Mouse (Mus musculus) midbrain, postnatal 0 days (tissue): ENCODE measurements around the gene Gprc5d. TPM values are rescaled to one million over a fixed set of nuclear protein-coding genes. Genes with fewer than 3 reads are reported as not detected.

ENCODE experiments used
- ATAC-seq: fragments of 200-750 bp; cut with Nextera tagmentation; 2 replicates; pipeline ENCODE4 v1.8.0; 2017; ENCODE audit warnings: moderate number of reproducible peaks, mild to moderate bottlenecking, moderate TSS enrichment, moderate library complexity; ENCODE audit not compliant: low FRiP score
- DNase-seq: peaks from one replicate; pipeline ENCODE4 v3.0.0-alpha.2; 2015; ENCODE audit warnings: low spot score
- H3K27ac ChIP-seq: fragments of 300-500 bp; sonication (generic); 2 replicates; pipeline ENCODE4 v1.5.1; 2014; ENCODE audit warnings: low read depth, mild to moderate bottlenecking, low read length, mixed read lengths
- H3K27me3 ChIP-seq: fragments of 300-500 bp; sonication (generic); 2 replicates; pipeline ENCODE4 v1.6.1; 2014; ENCODE audit warnings: low read length, control low read depth, mixed read lengths; ENCODE audit not compliant: insufficient read depth
- H3K36me3 ChIP-seq: fragments of 300-500 bp; sonication (generic); 2 replicates; pipeline ENCODE4 v1.6.1; 2014; ENCODE audit warnings: low read length, control low read depth, mixed read lengths; ENCODE audit not compliant: insufficient read depth
- H3K4me1 ChIP-seq: fragments of 300-500 bp; sonication (generic); 2 replicates; pipeline ENCODE4 v1.6.1; 2014; ENCODE audit warnings: mild to moderate bottlenecking, control low read depth, antibody characterized with exemption, low read length, mixed read lengths; ENCODE audit not compliant: insufficient read depth
- H3K4me2 ChIP-seq: fragments of 300-500 bp; sonication (generic); 2 replicates; pipeline ENCODE4 v1.6.1; 2014; ENCODE audit warnings: low read depth, mild to moderate bottlenecking, low read length, mixed read lengths; ENCODE audit not compliant: poor library complexity, severe bottlenecking
- H3K4me3 ChIP-seq: fragments of 300-500 bp; sonication (generic); 2 replicates; pipeline ENCODE4 v1.5.1; 2014; ENCODE audit warnings: low read depth, mild to moderate bottlenecking, low read length, moderate library complexity
- H3K9ac ChIP-seq: fragments of 300-500 bp; sonication (generic); replicated peaks from 2 replicates; pipeline ENCODE4 v1.6.1; 2014; ENCODE audit warnings: mild to moderate bottlenecking, low read length, moderate library complexity, mixed read lengths; ENCODE audit not compliant: poor library complexity, severe bottlenecking
- H3K9me3 ChIP-seq: fragments of 300-500 bp; sonication (generic); 2 replicates; pipeline ENCODE4 v1.6.1; 2016; ENCODE audit warnings: low read length, control low read depth
- CTCF ChIP-seq: IDR thresholded peaks from 2 replicates; pipeline ENCODE4 v1.5.1; 2016; ENCODE audit warnings: antibody characterized with exemption, mild to moderate bottlenecking
- WGBS: fragments of 180-500 bp; shearing (Covaris S2); extraction: QIAGEN DNeasy Blood & Tissue Kit; methylation state at CpG from one replicate; pipeline ENCODE4 v1.1.7; 2014; 5-methylcytosine and 5-hydroxymethylcytosine counted together
- polyA plus RNA-seq: library from polyadenylated mRNA; unstranded; fragments of >200 nt; fragmentation: Nextera tagmentation; extraction: Ambion mirVana; gene quantifications from 2 replicates; pipeline ENCODE4 v1.2.1, GENCODE M21; 2015
- total RNA-seq: library from RNA; depleted of rRNA; stranded (reverse); fragments of >200 nt; gene quantifications from 2 replicates; pipeline ENCODE4 v1.2.3, GENCODE M21; 2014

Gene Gprc5d
- total and polyA plus RNA-seq, 2 experiments from 2014 or later: 0.27 TPM; not detected in 1

DNA sequence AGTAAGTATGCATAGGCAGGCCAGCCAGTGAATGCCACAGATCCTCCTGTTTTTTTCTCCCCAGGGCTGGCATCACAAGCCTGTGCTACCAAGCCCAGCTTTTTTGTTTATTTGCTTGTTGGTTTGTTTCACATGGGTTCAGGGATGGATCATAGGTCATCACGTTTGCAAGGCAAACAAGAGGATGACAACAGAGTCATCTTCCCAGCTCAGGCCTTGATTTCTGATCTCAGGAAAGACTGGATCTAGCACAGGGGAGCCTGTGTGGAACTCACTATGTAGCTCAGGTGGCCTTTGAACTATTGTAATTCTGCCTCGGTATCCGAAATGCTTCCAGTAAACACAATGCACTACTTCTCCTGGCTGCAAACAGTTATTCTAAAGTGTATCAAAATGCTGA is 44.2 kb upstream of the Gprc5d start:
- H3K27me3 ChIP-seq: no peaks in the 10 kb centered on the region
- no peaks in the 10 kb centered on the region for H3K36me3 ChIP-seq
- no peak for ATAC-seq
- no peak overlapping the region for H3K9ac ChIP-seq
- H3K4me1 ChIP-seq: no peaks in the 10 kb centered on the region
- no peak for TF ChIP-seq CTCF
- 91% methylated on average over 3 of the region's 3 CpGs for WGBS
- no peak overlapping the region for H3K27ac ChIP-seq
- no peak overlapping the region for H3K4me2 ChIP-seq
- no peak overlapping the region for H3K4me3 ChIP-seq
- no peak for DNase-seq
- no peaks in the 10 kb centered on the region for H3K9me3 ChIP-seq

DNA sequence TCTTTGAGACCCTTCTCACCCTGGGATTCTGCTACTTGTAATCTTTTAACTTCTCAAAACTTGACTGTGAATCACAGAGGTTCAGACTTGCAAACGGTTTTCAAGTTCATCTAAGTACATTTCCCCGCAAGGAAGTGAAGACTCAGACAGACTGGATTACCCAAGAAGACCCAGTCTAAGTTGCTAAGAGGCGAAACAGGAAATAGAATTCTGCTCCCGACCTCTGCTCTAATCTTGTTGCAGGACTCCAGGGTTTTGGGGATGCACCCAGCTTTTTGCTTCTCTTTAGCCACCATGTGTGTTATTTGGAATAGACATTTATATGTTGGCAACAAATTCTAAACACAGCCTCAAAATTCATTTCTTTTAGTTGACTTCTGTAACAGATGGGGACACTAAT is 43.3 kb upstream of the Gprc5d start:
- Histone ChIP-seq H3K4me2 (no peak overlapping the region), H3K27ac (no peak overlapping the region), H3K36me3 (no peaks in the 10 kb centered on the region), H3K9ac (no peak overlapping the region), H3K4me3 (no peak overlapping the region), H3K9me3 (no peaks in the 10 kb centered on the region), H3K27me3 (no peaks in the 10 kb centered on the region), H3K4me1 (no peaks in the 10 kb centered on the region)
- TF ChIP-seq CTCF: no peak
- WGBS: 76% methylated on average over 4 of the region's 4 CpGs
- DNase-seq (no peak), ATAC-seq (no peak)

DNA sequence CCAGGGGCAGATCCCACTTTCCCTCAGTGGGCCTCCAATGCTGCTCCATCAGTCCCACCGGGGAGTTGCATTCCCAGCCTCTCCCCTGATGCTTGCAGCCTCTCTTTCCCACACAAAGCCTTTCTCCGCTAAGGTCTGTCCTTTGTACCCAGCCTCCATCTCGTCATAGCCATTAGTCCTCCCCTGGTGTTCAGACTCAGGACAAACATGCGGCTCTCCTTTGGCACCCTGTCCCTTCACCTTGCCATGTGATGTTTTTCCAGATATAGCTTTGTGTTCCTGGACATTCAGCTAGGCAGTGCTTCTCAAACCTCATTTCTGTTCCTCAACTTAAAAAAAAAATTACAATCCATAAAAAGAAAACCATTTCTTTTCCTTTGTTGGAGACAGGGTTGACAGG is 40.4 kb upstream of the Gprc5d start:
- 35% methylated on average over 4 of the region's 4 CpGs for WGBS
- ATAC-seq: no peak
- Histone ChIP-seq H3K4me2 (no peak overlapping the region), H3K27me3 (no peaks in the 10 kb centered on the region), H3K9ac (no peak overlapping the region), H3K4me1 (no peaks in the 10 kb centered on the region), H3K9me3 (no peaks in the 10 kb centered on the region), H3K4me3 (no peak overlapping the region), H3K27ac (no peak overlapping the region), H3K36me3 (no peaks in the 10 kb centered on the region)
- no peak for TF ChIP-seq CTCF
- DNase-seq: no peak

DNA sequence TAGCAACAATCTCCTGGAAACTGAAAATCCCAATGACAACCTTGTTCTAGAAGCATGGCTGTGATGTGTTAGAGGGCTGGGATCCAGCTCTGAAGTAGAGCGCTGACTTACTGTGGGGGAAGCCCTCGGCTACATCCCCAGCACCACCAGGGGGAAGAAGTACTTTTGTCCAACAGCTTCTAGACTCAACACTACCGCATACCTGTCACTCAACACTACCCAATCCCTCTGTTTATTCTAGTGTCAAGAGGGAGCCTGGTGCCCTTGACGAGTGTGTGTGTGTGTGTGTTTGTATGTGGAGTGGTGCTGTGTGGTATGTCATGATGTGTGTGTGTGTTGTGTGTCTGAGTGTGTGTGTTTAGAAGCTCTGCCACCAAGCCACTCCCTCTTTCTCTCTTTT is 39.4 kb upstream of the Gprc5d start:
- H3K27ac ChIP-seq: no peak overlapping the region
- H3K9ac ChIP-seq: no peak overlapping the region
- ATAC-seq: no peak
- H3K36me3 ChIP-seq: no peaks in the 10 kb centered on the region
- no peak overlapping the region for H3K4me3 ChIP-seq
- TF ChIP-seq CTCF: no peak
- no peaks in the 10 kb centered on the region for H3K27me3 ChIP-seq
- DNase-seq: no peak
- no peaks in the 10 kb centered on the region for H3K4me1 ChIP-seq
- 80% methylated on average over 4 of the region's 4 CpGs for WGBS
- no peak overlapping the region for H3K4me2 ChIP-seq
- H3K9me3 ChIP-seq: no peaks in the 10 kb centered on the region

DNA sequence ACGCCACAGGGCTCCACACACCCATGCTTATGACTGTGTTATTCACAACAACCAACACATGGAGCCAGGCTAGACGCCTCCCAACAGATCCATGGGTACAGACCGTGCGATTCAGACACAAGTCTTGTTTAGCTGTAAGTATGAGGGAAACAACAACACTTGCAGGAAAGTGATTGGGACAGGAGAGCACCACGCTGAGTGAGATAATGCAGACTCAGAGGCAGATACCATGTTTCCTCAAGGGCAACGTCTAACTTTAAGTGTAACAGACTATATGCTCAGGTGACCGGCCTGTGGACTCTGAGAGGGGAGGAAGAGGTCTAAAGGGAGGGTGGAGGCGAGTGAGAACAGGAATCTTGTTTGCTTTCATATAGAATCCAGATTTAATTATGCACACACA is 38.5 kb upstream of the Gprc5d start:
- H3K4me1 ChIP-seq: no peaks in the 10 kb centered on the region
- DNase-seq (no peak), ATAC-seq (no peak)
- no peak overlapping the region for H3K4me3 ChIP-seq
- H3K9ac ChIP-seq: no peak overlapping the region
- H3K4me2 ChIP-seq: no peak overlapping the region
- H3K36me3 ChIP-seq: no peaks in the 10 kb centered on the region
- H3K27me3 ChIP-seq: no peaks in the 10 kb centered on the region
- no peak overlapping the region for H3K27ac ChIP-seq
- WGBS: 82% methylated on average over 8 of the region's 8 CpGs
- TF ChIP-seq CTCF: no peak
- H3K9me3 ChIP-seq: no peaks in the 10 kb centered on the region

DNA sequence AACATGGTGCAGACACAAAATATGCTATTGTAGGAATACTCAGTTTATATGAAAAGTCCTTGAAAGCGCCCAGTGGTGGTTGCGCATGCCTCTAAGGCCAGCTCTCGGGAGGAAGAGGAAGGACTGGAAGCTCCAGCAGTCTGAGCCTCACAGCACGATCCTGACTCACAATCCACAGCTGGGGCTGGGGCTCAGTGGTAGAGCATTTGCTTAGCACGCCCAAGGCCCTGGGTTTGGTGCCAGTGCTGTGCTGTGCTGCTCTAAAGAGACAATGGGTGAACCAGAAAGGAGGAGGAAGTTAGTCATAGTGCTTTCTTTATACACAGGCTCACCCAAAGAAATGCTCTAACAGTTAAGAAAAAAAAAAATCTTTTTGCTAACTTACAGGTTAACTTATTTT is 35.6 kb upstream of the Gprc5d start:
- H3K27ac ChIP-seq: no peak overlapping the region
- no peak for DNase-seq
- no peaks in the 10 kb centered on the region for H3K27me3 ChIP-seq
- WGBS: 76% methylated on average over 5 of the region's 5 CpGs
- H3K4me3 ChIP-seq: no peak overlapping the region
- no peak overlapping the region for H3K9ac ChIP-seq
- no peak overlapping the region for H3K4me2 ChIP-seq
- no peak for TF ChIP-seq CTCF
- H3K4me1 ChIP-seq: no peaks in the 10 kb centered on the region
- H3K9me3 ChIP-seq: no peaks in the 10 kb centered on the region
- no peak for ATAC-seq
- H3K36me3 ChIP-seq: no peaks in the 10 kb centered on the region
